Mouse (Mus musculus) heart, embryonic 16.5 days (tissue): ENCODE data around the gene Ugt1a9. TPM values are rescaled to one million over a fixed set of nuclear protein-coding genes. Genes with fewer than 3 reads are reported as not detected.

Experiments
- ATAC-seq: fragments of 200-750 bp; cut with Nextera tagmentation; replicated peaks from 2 replicates; pipeline ENCODE4 v1.8.0; 2017; ENCODE audit warnings: moderate number of reproducible peaks; ENCODE audit not compliant: insufficient read depth, low FRiP score; ENCODE audit errors: extremely low read depth
- H3K27ac ChIP-seq: fragments of 300-500 bp; sonication (generic); 2 replicates; pipeline ENCODE4 v1.5.1; 2014; ENCODE audit warnings: mild to moderate bottlenecking, low read length, control low read depth, moderate library complexity
- H3K27me3 ChIP-seq: fragments of 300-500 bp; sonication (generic); 2 replicates; pipeline ENCODE4 v1.6.1; 2014; ENCODE audit warnings: low read length, mixed read lengths; ENCODE audit not compliant: control insufficient read depth, insufficient read depth
- H3K36me3 ChIP-seq: fragments of 300-500 bp; sonication (generic); 2 replicates; pipeline ENCODE4 v1.6.1; 2014; ENCODE audit not compliant: control insufficient read depth, insufficient read depth
- H3K4me1 ChIP-seq: fragments of 300-500 bp; sonication (generic); 2 replicates; pipeline ENCODE4 v1.6.1; 2014; ENCODE audit warnings: low read length, mixed read lengths; ENCODE audit not compliant: control insufficient read depth, insufficient read depth
- H3K4me2 ChIP-seq: fragments of 300-500 bp; sonication (generic); 2 replicates; pipeline ENCODE4 v1.6.1; 2014; ENCODE audit warnings: low read depth, mild to moderate bottlenecking, control low read depth, low read length
- H3K4me3 ChIP-seq: fragments of 300-500 bp; sonication (generic); 2 replicates; pipeline ENCODE4 v1.5.1; 2014; ENCODE audit warnings: mild to moderate bottlenecking, control low read depth, low read length
- H3K9ac ChIP-seq: fragments of 300-500 bp; sonication (generic); 2 replicates; pipeline ENCODE4 v1.6.1; 2014; ENCODE audit warnings: low read length, control low read depth
- H3K9me3 ChIP-seq: fragments of 300-500 bp; sonication (generic); replicated peaks from 2 replicates; pipeline ENCODE4 v1.6.1; 2016; ENCODE audit warnings: low read length; ENCODE audit not compliant: control insufficient read depth
- WGBS: fragments of 180-500 bp; shearing (Covaris S2); extraction: QIAGEN DNeasy Blood & Tissue Kit; methylation state at CpG from one replicate; pipeline ENCODE4 v1.1.7; 2014; 5-methylcytosine and 5-hydroxymethylcytosine counted together
- polyA plus RNA-seq: library from polyadenylated mRNA; unstranded; fragments of >200 nt; fragmentation: Nextera tagmentation; extraction: Ambion mirVana; gene quantifications from 2 replicates; pipeline ENCODE4 v1.2.1, GENCODE M21; 2015

Ugt1a9 gene
- polyA plus RNA-seq, 1 experiment from 2014 or later = not detected

DNA sequence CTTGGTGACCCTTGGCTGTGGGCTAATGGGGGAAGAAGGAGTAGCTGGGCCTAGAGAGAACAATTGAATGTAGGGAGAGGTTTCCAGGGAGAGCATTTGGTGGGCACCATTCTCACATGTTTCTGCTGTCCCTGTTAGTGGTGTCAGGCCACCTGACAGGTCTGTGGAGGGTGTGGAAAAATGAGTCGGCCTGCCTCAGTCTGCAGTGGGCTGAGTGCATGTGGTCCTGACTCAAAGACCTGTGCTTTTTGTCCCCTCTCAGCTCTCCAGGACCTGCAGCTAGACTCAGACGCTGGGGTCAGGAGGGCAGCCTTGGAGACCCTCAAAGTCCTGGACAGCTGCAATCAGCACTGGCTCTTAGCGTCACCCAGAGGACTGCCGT, 189.0 kb downstream of the Ugt1a9 start:
- Histone ChIP-seq H3K4me2 (no peak overlapping the region), H3K4me1 (peaks cover 18% of the 10 kb centered on the region), H3K9ac (no peak overlapping the region), H3K36me3 (peaks cover 37% of the 10 kb centered on the region), H3K27ac (no peak overlapping the region), H3K4me3 (no peak overlapping the region), H3K27me3 (no peaks in the 10 kb centered on the region), H3K9me3 (peaks cover 5% of the 10 kb centered on the region; the same call in 1 of the 2 replicates)
- no peak; the same call in 1 of the 2 replicates for ATAC-seq
- WGBS = 69% methylated on average over 4 of the region's 4 CpGs

DNA sequence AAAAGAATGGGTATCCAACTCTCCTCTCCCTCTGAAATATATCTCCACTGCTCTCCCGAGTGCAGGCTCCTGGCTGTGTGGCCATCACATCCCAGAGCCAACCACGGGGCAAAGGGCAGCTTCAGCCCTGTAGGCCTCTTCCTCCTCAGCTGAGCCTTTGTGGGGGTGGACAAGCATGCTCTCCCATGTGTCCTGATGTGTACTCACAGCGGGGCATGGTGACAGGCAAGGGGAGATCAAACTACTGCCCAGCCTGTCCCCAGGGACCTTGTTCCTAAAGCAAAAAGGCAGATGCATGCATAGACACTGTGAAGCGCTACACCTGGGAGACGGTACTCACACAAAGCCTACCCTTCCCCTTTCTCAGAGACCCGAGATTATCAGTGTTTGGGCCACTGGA, 189.5 kb downstream of the Ugt1a9 start:
- Histone ChIP-seq H3K4me1 (peaks cover 18% of the 10 kb centered on the region), H3K36me3 (peaks cover 42% of the 10 kb centered on the region), H3K9ac (no peak overlapping the region), H3K4me2 (no peak overlapping the region), H3K4me3 (no peak overlapping the region), H3K9me3 (peaks cover under 1% of the 10 kb centered on the region; the same call in 1 of the 2 replicates), H3K27me3 (no peaks in the 10 kb centered on the region), H3K27ac (no peak overlapping the region)
- 0 out of 2 replicates have a peak, but pooled peaks have one; percentile 1 for ATAC-seq
- WGBS = 71% methylated on average over 6 of the region's 6 CpGs

DNA sequence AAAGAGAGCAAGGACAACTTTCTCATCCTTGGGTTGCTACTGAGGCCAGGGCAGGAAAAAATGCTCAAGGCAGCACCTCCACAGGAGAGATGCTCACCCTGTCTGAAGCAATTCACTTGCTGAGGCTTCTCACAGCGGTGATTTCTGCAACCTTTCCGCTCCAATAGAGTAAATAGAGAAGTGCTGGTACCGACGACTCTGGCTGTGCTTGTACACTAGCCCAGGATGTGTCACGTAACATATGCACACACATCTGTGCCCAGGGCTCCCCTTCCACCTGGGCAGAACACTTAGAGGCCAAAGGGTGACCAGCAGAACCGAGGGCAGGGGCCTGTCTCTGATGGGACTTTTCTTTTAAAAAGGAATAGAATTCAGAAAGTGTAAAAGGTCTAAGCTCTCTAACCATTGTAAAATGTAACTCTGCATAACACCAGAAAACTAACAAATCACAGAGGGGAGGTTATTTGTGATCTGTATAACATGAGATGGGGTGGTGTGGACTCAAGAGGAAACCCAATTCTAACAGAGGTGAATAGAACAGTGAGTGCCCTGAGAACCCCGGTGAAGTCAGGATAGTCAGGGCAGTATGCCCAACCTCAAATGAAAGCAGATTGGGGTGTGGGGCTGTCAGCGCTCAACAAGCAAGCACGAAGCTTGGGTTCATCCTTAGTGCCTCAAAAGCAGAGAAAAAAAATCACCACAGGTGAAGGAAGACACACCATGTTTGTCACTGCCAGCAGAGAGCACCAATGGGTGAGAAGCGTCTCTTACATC, 190.2 kb downstream of the Ugt1a9 start:
- Histone ChIP-seq H3K4me3 (no peak overlapping the region), H3K9ac (no peak overlapping the region), H3K36me3 (peaks cover 48% of the 10 kb centered on the region), H3K4me2 (no peak overlapping the region), H3K4me1 (peaks cover 18% of the 10 kb centered on the region), H3K9me3 (no peaks in the 10 kb centered on the region), H3K27ac (no peak overlapping the region), H3K27me3 (no peaks in the 10 kb centered on the region)
- WGBS = 81% methylated on average over 10 of the region's 10 CpGs
- ATAC-seq = no peak

DNA sequence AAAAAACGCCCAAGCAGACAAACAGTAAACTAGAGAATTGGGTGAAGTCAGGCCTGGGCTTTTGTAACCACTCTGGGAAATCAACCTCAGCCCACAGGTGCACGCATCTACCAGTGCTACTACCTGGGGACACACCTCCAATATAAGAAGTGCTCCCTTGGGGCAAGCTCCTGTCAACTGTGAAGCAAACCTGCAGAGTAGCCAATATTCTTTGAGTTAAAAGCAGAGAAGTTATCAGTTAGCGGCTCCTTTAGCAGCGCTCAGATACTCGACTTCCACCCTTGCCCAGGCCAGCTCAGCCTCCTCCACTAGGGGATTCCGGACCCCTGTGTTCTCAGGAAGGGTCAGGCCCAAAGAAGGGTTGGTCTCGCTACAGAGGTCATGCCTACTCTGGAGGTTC, 191.1 kb downstream of the Ugt1a9 start:
- Histone ChIP-seq H3K27ac (no peak overlapping the region), H3K4me1 (peaks cover 18% of the 10 kb centered on the region), H3K27me3 (no peaks in the 10 kb centered on the region), H3K4me2 (no peak overlapping the region), H3K9ac (no peak overlapping the region), H3K36me3 (peaks cover 58% of the 10 kb centered on the region), H3K4me3 (no peak overlapping the region), H3K9me3 (no peaks in the 10 kb centered on the region)
- ATAC-seq = no peak
- 82% methylated on average over 7 of the region's 7 CpGs for WGBS

DNA sequence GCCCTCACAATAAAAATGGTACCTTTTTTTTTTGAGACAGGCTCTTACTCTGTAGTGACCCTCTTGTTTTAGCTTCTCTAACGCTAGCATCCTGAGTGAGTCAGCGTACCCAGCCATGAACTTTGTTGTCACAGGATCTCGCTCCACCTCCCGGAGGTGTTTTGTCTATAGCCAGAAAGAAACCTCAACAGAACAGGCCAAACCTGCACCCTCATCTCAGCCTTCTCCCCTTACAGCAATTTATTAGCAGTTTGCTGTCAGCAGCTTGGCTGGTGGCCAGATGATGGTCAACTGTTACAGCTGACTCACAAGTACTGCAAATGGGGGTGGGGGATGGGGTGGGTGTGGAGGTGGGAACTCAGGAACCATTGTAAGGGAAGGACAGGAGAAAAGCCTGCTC, 191.7 kb downstream of the Ugt1a9 start:
- peak; percentile 6 for ATAC-seq
- no peak overlapping the region for H3K9ac ChIP-seq

DNA sequence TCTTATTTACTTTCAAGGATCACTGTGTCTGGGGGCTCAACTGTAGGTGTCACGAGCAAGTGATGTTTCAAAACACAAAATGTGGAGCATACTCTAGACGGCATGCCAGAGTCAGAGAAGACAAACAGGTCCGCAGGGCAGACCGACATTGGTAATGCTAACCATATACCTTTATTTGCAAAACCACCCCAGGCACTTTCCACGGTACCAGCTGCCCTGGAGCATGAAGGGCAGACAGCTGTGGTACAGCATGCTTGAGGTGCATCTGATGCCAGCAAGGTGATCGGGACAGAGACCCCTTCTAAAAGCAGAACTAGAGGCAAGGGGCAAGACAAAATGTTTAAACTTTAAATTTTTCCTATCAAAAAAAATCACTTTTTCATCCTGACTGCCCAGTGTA, 192.4 kb downstream of the Ugt1a9 start:
- peaks cover 70% of the 10 kb centered on the region for H3K36me3 ChIP-seq
- no peak overlapping the region for H3K4me3 ChIP-seq
- no peak overlapping the region for H3K27ac ChIP-seq
- H3K4me1 ChIP-seq = peaks cover 18% of the 10 kb centered on the region
- no peaks in the 10 kb centered on the region for H3K27me3 ChIP-seq
- ATAC-seq = no peak
- 72% methylated on average over 6 of the region's 6 CpGs for WGBS
- no peaks in the 10 kb centered on the region for H3K9me3 ChIP-seq
- H3K4me2 ChIP-seq = no peak overlapping the region
- no peak overlapping the region for H3K9ac ChIP-seq

More for the DNA sequence above, 191.7 kb downstream of the Ugt1a9 start:
- H3K9me3 ChIP-seq = no peaks in the 10 kb centered on the region
- H3K4me2 ChIP-seq = no peak overlapping the region
- no peak overlapping the region for H3K27ac ChIP-seq
- H3K27me3 ChIP-seq = no peaks in the 10 kb centered on the region
- 70% methylated on average over 4 of the region's 4 CpGs for WGBS
- no peak overlapping the region for H3K4me3 ChIP-seq
- H3K4me1 ChIP-seq = peaks cover 18% of the 10 kb centered on the region
- H3K36me3 ChIP-seq = peaks cover 63% of the 10 kb centered on the region

DNA sequence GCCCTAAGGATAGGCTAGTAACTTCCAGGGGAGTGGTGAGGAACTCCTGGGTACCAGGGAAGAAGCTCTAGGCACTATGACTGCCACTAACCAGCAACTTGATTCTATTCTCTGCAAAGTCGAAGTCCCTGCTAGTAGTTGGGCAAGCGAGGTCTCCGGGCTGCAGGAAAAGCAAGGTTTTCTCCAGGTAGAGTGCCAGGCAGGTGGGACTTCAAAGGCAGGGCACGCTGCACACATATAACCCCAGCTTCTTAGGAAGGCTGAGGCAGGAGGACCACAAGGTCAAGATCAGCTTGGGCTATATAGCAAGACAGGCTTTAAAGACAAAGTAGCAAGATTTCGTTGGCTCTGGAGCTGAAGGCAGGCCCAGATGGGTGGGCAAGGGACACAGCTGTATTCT, 193.2 kb downstream of the Ugt1a9 start:
- no peak overlapping the region for H3K4me2 ChIP-seq
- peaks cover 78% of the 10 kb centered on the region for H3K36me3 ChIP-seq
- H3K4me3 ChIP-seq = no peak overlapping the region
- H3K4me1 ChIP-seq = peaks cover 17% of the 10 kb centered on the region
- 89% methylated on average over 5 of the region's 5 CpGs for WGBS
- H3K27ac ChIP-seq = no peak overlapping the region
- no peak overlapping the region for H3K9ac ChIP-seq
- no peak for ATAC-seq
- no peaks in the 10 kb centered on the region for H3K9me3 ChIP-seq
- no peaks in the 10 kb centered on the region for H3K27me3 ChIP-seq

DNA sequence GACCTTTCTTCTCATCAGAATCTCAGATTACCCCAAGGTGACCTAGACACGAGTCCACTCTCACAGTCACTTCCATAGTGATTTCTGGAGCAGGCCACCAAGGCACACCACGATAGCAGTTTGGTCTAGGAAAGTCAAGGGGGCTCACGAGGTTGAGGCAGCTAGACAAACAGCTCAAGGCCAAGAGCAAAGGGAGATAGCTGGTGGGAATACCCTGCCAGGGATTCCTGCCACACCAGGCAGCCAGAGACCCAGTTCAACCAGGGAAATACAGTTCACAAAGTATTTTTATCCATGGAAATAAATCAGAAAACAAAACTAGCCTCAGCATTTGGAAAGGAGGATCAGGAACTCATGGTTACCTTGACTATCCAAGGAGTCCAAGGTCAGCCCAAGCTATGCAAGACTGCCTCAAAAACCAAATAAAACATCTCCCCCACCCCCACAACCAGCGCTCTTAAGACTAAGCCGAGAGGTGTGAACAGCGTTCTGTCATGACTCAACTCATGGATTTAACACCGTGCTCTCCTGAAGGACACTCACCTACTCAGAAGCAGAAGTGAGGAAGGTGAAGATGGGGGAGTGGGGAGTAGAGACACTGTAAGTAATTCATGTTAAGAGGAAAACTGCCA, 193.8 kb downstream of the Ugt1a9 start:
- no peak overlapping the region for H3K9ac ChIP-seq
- no peaks in the 10 kb centered on the region for H3K9me3 ChIP-seq
- H3K4me3 ChIP-seq = no peak overlapping the region
- no peaks in the 10 kb centered on the region for H3K27me3 ChIP-seq
- H3K27ac ChIP-seq = no peak overlapping the region
- H3K4me1 ChIP-seq = peaks cover 12% of the 10 kb centered on the region
- H3K4me2 ChIP-seq = no peak overlapping the region
- no peak for ATAC-seq
- WGBS = 75% methylated on average over 7 of the region's 7 CpGs
- peaks cover 84% of the 10 kb centered on the region for H3K36me3 ChIP-seq

DNA sequence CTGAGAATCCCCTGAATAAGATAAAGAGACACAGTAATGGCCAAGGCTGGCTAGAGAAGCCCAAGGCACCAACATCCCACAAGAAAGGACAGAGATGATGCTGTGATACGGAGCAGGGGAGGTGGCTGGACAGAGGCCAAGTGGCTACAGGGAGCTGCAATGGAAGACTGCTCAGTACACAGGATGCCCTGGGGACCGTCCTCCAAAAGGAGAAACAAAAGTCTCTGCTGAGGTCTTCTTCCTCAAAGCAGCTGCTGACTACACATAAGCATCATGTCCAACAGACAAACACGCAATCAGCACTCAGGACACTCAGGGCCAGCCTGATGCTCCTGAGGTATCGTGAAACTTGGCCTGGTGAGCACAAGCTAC, 194.3 kb downstream of the Ugt1a9 start:
- H3K9me3 ChIP-seq = no peaks in the 10 kb centered on the region
- H3K4me2 ChIP-seq = no peak overlapping the region
- WGBS = 69% methylated on average over 4 of the region's 4 CpGs
- H3K36me3 ChIP-seq = peaks cover 89% of the 10 kb centered on the region
- H3K9ac ChIP-seq = no peak overlapping the region
- no peak overlapping the region for H3K27ac ChIP-seq
- no peak overlapping the region for H3K4me3 ChIP-seq
- H3K27me3 ChIP-seq = no peaks in the 10 kb centered on the region
- H3K4me1 ChIP-seq = peaks cover 7% of the 10 kb centered on the region; the same call in 1 of the 2 replicates
- ATAC-seq = no peak
